ENCODE assay signal across 16 mouse cellular contexts in genomic region chr12:90571506-90571905, GRCm38 (mm10).
A peak's percentile ranks its signal among the peaks of the same experiment; 100 is the strongest.
DNase-seq lines count a peak whose midpoint lies in the region; ATAC-seq and TF ChIP-seq lines count a peak whose summit lies in the region.
"Had no signal": no experiment of that assay in that cellular context is flagged by ENCODE, and none has a peak within 500 bp of the region (broad histone marks: within the 10 kb centered on the region; RNA-seq: fewer than 3 reads in every experiment).

No protein-coding gene starts in this region.

- H3K36me3 ChIP-seq in hindbrain, postnatal 0 days (ENCODE audit: insufficient read depth, low read length): no peaks in the 10 kb centered on the region
- H3K36me3 ChIP-seq in hindbrain, embryonic 13.5 days: no peaks in the 10 kb centered on the region
- H3K36me3 ChIP-seq: limb, embryonic 13.5 days had no signal

- 9% methylated on average over 2 of the region's 2 CpGs for WGBS in hindbrain, postnatal 0 days
- 8% methylated on average over 2 of the region's 2 CpGs for WGBS in hindbrain, embryonic 13.5 days

- ATAC-seq in hindbrain, postnatal 0 days: no peak
- ATAC-seq in hindbrain, embryonic 13.5 days (ENCODE audit: low FRiP score): no peak
- ATAC-seq: forebrain, postnatal 0 days; intestine, postnatal 0 days had no signal

- H3K27me3 ChIP-seq in hindbrain, postnatal 0 days (ENCODE audit: insufficient read depth, low read length): no peaks in the 10 kb centered on the region
- H3K27me3 ChIP-seq in hindbrain, embryonic 13.5 days: no peaks in the 10 kb centered on the region
- H3K27me3 ChIP-seq: limb, embryonic 13.5 days had no signal

- H3K9ac ChIP-seq in hindbrain, postnatal 0 days (replicated peaks; ENCODE audit: low read length): no peak overlapping the region
- no peak overlapping the region for H3K9ac ChIP-seq in hindbrain, embryonic 13.5 days
- H3K9ac ChIP-seq: forebrain, postnatal 0 days; limb, embryonic 13.5 days; liver, embryonic 14.5 days had no signal

- H3K27ac ChIP-seq in hindbrain, postnatal 0 days: no peak overlapping the region
- no peak overlapping the region for H3K27ac ChIP-seq in hindbrain, embryonic 13.5 days
- H3K27ac ChIP-seq: kidney, postnatal 0 days; limb, embryonic 13.5 days; liver, embryonic 14.5 days had no signal

- no peaks in the 10 kb centered on the region for H3K9me3 ChIP-seq in hindbrain, postnatal 0 days (ENCODE audit: low read length)
- H3K9me3 ChIP-seq in hindbrain, embryonic 13.5 days: no peaks in the 10 kb centered on the region
- H3K9me3 ChIP-seq: limb, embryonic 13.5 days had no signal

- H3K4me3 ChIP-seq in hindbrain, postnatal 0 days (ENCODE audit: low read length): no peak overlapping the region
- H3K4me3 ChIP-seq in hindbrain, embryonic 13.5 days: no peak overlapping the region
- H3K4me3 ChIP-seq: limb, embryonic 13.5 days had no signal

- no peak overlapping the region for H3K4me2 ChIP-seq in hindbrain, postnatal 0 days (ENCODE audit: low read depth, low read length)
- no peak overlapping the region for H3K4me2 ChIP-seq in hindbrain, embryonic 13.5 days
- H3K4me2 ChIP-seq: limb, embryonic 13.5 days had no signal

- DNase-seq in hindbrain, postnatal 0 days (ENCODE audit: low spot score): peak; percentile 20
- DNase-seq in ZHBTc4 (ENCODE audit: low read depth, low spot score): peak; percentile 43
- peak; percentile 48 for DNase-seq in cerebellum, adult 8-10 months
- DNase-seq in mesoderm, embryonic 11.5 days (ENCODE audit: low read depth, low spot score): peak; percentile 25
- DNase-seq in right cerebral cortex, postnatal 36 days (ENCODE audit: low spot score in 2 of 2): no peak
- DNase-seq in lung, postnatal 10 days: no peak
- DNase-seq in lung, postnatal 36 days: no peak
- DNase-seq: adrenal gland, adult 8-10 months; forebrain, postnatal 0 days; heart, adult 11 months; thymus, postnatal 4 days had no signal

- TF ChIP-seq CTCF in hindbrain, postnatal 0 days (IDR thresholded peaks at IDR 0.05; ENCODE audit: low read depth): no peak

- H3K4me1 ChIP-seq in hindbrain, postnatal 0 days (ENCODE audit: insufficient read depth, low read length): no peaks in the 10 kb centered on the region
- H3K4me1 ChIP-seq in hindbrain, embryonic 13.5 days (replicated peaks): no peaks in the 10 kb centered on the region
- H3K4me1 ChIP-seq: limb, embryonic 13.5 days had no signal

Comparison
In these comparisons a context has a peak if more than half of its experiments do, and no peak if none do; other contexts are left out.
1. DNase-seq: peak in hindbrain, postnatal 0 days (single experiment), ZHBTc4 (single experiment), cerebellum, adult 8-10 months (single experiment) and mesoderm, embryonic 11.5 days (single experiment); none in right cerebral cortex, postnatal 36 days (0 of 2), lung, postnatal 10 days (single experiment) and lung, postnatal 36 days (single experiment).